Mouse (Mus musculus) cerebellum, postnatal 36 days (tissue): Measurements from ENCODE around the gene Mafk.
"Not testable (repeated sequence)": the region's sequence is repeated elsewhere in the genome, so short reads cannot be mapped to it uniquely, and the experiment has no call there.

Source experiments
- DNase-seq, 2 experiments: peaks; one replicate each; pipeline ENCODE4 v3.0.0; 2021 to 2022; ENCODE audit warnings: mixed read lengths in 2 of 2

Mafk gene

GRCm38 (mm10) chr5:139791227-139792158 is at the start of gene Mafk:
TSS of gene Mafk (plus strand) at chr5:139791513.
- peak; percentile 77 to 85 for DNase-seq

DNA sequence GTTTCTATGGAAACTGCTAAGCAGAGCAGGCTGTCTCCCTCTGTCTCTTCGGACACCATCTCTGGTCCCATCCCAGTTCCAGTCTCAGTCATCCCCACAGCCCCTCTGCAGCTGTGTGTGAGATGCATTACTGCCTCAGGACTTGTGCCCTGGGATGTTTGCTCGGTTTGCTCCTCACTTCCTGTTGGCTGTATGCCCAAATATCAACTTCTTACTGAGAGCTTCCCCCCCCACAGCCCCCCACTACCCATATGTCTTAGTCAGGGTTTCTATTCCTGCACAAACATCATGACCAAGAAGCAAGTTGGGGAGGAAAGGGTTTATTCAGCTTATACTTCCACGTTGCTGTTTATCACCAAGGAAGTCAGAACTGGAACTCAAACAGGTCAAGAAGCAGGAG is 48.7 kb upstream of the Mafk start:
- not testable (repeated sequence) for DNase-seq

- peak; percentile 51 to 57 for DNase-seq
Measured at GRCm38 (mm10) chr5:139745771-139746170, 45.5 kb upstream of the Mafk start.

DNA sequence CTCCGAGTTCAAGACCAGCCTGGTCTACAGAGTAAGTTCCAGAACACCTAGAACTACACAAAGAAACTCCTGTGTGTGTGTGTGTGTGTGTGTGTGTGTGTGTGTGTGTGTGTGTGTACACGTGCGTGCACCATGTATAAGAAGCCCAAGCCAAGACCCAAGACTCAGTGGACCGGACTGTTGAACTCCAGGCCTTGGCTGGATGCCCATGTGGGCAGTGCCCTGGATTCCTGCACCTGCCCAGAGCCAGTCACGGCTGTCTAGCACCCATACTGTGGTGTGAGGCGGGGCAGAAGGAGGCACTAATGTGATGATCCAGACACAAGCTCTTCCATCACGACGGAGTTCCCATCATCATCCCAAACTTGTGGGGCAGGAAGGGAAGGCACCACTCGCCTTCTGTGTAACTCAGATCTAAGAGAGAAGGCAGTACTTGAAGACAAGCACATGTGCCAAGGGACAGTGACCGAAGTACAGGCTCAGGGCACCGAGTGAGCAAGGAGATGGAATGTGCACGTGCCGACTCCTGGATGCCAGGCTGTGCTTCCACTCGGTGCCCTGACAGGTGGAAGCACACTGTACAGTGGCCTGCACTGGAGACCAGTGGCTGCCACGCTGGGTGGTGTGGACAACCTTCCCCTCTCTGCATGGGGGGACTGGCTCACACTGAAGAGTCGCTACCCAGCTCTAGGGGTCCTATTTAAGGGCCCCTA is 41.7 kb upstream of the Mafk start:
- no peak for DNase-seq

GRCm38 (mm10) chr5:139750535-139750934 is 40.8 kb upstream of the Mafk start:
- peak; percentile 70 for DNase-seq

DNA sequence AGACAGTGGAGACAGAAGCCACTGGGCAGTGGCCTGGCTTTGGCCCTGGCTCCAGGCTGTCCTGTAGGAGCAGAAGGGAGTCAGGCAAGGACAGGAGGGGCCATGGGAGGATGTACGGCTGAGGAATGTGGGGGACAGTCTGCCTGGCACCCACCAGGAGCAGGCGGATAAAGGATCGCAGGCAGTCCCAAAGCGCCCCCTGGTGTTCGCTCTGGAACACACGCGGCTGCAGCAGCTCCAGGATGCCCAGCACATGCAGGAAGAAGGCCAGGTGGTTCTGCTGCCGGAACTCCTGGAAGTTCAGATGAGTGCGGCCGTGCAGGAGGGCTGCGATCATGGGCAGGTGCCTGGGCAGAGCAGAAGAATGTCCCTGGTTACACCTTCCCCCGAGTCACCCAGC is 36.6 kb upstream of the Mafk start:
- peak; percentile 64 to 74 for DNase-seq

DNA sequence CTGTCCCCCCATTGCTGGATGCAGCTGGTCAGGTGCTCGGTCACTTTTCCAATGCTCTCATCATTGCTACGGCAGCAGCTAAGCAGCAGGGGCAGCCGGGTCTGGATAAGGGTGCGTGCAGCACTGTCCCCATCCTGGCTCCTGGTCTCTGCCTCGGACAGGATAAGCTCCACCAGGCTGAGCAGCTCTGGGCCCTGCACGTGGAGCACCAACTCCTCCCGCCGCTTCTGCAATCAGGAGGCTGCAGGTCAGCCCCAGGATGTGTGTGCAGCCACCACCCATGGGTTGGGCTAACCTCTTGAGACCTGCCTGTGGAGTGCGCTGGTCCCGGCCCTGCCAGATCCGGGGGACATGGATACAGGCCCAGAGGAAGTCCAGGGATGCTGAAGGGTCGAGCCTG is 35.2 kb upstream of the Mafk start:
- no peak for DNase-seq

DNA sequence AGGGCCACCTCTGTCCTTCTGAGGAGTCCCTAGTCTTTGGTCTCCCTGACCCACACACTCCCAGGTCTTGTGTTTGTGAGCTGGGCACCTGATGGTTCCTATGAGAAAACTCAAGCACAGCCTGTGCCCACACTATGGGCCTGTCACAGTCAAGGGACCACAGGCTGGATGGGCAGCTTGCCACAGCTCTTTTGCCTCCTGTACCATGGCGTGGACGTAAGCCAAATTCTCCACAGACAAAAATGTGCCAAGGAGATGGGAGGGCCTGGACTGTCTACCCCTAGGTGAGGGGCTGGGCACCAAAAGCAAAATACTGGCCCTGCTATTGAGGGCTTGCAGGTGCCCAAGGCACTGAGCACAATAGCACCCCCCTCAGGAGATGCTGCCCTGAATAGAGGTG is 34.7 kb upstream of the Mafk start:
- DNase-seq = no peak

DNA sequence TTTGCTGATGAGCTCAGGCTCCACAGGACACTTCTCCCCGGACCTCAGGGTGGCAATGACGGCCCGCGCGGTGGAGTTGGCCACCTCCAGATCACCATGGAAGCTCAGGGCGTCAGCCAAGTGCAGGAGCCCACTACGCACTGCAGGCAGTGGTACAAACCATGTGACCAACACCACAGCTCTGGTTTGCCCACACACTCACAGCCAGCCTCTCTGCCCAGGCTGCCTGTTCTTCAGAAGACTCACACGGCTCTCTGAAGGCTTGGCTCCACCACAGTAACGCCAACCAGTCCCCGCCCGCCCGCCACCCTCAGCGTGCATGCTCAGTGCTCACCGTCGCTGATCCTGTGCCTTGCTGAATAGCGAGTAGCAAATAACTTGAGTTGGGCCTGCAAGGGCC is 33.2 kb upstream of the Mafk start:
- no peak for DNase-seq

DNA sequence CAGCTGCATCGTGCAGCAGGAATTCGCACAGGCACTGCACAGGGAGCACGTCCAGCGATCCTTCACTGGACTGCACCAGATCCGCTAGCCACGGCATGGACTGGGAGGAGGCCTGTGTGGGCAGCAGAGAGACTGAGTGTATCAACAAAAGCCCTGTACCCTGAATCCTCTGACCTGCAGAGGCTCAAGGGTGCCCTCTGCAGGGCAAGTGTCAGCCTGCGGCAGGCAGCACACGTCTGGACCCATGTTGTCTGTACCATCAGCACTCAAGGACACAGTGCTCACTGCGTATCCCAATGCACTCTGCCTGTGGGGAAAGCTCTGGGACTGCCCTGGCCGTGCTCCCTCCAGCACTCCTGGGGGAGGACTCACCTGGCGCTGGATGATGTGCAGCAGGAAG is 27.0 kb upstream of the Mafk start:
- no peak for DNase-seq

DNA sequence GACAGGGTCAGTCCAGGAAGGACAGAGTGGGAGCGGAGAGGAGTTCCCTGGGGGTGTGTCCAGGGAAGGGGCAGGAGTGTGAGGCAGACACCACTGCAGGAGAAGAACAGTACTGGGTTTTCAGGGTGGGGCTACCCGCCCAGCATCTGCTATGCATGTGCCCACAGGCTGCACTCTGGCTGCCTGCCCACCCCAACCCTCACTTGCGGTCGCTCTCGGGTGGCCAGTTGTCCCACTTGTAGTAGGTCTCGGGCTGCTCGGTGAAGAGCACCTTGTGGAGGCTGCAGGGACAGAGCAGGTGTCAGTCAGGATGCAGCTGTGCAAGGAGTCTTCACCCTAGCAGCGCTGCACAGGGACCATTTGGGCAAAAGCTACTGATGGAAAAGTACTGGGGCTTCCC is 23.1 kb upstream of the Mafk start:
- no peak for DNase-seq

DNA sequence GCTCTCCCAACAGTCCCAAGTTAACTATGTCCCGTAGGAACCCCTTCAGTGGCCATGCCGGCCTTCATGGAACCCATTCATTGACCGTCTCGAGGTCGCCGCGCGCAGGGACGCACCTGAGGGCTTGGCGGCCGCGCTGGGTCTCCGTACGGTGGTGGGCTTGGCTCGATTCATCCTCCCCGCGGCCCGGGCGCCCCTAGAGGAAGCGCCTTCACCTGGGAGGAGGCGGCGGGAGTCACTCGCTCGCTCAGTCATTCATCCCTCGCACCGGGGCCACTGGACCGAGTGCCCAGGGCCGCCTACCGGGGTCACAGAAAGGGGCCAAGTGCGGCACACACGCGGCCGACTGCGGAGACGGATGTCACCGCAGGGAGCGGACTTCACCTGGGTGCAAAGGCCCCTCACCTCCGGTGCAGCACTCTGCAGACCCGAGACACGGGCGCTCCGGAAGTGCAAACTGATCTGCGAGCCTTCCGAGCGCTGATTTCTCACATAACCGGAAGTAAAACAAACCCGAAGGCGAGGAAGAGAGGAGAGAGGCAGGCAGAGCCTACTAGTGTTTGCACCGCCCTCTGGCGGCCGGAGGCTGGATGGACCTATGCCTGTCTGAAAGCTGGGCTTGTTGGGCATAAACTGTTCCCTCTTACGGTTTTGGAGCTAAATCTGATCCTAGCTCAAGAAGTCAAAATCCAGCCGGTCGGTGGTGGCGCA is 15.9 kb upstream of the Mafk start, which contains the start of gene Ints1:
Gene Ints1, minus strand, starts transcription at position 459 of the 711 bp plus-strand sequence.
- peak; percentile 98 for DNase-seq

DNA sequence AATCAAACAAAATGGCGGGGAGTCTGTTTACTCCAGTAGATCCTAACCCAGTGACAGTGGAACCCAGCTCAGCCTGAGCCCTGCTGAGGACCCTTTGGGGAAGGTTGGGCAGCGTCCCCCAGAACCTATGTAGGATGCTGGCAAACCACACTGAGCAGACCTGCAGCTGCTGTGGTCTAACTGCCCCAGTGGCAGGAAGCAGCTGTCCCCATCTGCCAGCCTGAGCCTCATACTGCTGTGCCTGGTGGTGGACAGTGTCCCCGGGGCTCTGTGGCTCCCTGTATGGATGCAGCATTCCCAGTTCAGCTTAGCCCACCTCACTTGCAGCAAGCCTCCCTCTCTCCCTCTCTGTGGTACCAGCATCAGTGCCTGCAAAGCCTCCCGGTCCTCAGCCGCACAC is 14.3 kb upstream of the Mafk start:
- no peak for DNase-seq

GRCm38 (mm10) chr5:139781406-139781805 is 9.9 kb upstream of the Mafk start:
- no peak for DNase-seq

- DNase-seq = no peak
Measured at GRCm38 (mm10) chr5:139789466-139789865, 1.8 kb upstream of the Mafk start.

DNA sequence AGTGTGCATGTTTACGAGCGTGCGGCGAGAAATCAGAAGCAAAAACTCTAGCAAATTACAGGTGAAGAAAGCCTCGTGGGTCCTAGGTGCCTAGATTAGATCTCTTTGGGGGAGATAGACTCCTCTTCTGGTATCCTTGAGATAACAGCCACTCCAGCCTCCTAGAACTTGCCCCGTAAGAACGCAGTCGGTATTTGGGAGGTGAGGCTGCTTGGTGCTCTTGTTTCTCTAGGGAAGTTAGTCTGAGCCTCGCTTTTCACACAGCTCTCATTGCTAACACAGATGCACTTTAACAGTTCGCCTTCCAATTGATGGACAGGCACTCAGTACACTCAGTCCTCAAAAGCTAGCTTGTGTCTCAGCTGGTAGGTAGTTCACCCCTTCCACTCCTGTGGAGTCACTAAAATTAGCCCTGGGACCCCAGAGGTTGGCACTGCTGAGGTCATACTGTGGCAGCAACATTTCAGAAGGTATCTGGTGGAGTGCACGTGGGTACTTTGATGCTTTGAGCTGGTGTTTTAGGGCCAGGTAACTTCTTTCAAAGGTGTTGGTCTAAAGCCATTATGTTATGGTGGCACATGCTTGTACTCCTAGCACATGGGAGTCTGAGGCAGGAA is 954 bp downstream of the Mafk start:
- no peak for DNase-seq

DNA sequence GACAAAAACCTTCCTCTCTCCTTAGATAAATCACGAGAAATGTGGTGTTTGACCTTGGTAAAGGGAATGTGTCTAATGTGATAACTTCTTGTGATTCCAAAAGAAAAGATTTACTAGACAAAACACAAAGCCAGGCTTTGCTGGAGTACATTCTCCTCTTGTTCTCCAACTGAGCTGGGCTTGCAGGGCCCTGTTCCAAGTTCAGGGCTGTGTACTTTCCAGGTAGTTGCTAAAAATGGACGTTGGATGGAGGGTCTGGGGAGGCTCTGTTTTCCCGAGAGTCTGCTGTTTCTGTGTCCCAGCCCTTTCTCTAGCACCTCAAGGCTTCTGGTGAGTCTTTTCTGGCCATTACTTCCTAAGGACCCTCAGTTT is 1.6 kb downstream of the Mafk start:
- no peak for DNase-seq

- no peak for DNase-seq
Measured at GRCm38 (mm10) chr5:139793338-139794089, 2.2 kb downstream of the Mafk start.

GRCm38 (mm10) chr5:139794137-139794536 is 2.8 kb downstream of the Mafk start:
- no peak for DNase-seq

DNA sequence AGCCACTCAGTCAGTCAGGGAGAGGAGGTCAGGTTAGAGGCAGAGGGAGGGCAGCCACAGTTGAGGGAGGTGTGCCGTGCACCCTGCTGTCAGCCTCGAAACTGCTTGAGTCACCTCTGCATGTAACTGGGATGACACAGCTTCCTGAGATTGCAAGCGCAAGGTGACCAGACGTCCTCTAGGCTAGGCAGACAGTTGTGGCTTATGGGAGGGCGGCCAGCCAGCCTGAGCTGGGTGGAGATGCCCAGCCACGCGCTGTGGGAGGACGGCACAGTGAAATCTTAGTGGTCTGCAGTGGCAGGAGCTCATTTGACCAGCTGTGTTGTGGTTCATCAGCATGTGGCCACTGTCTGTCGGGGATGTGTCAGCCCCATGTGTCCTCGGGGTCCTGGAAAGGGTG is 3.6 kb downstream of the Mafk start:
- no peak for DNase-seq

GRCm38 (mm10) chr5:139796001-139796620 is 4.8 kb downstream of the Mafk start:
- DNase-seq = no peak

DNA sequence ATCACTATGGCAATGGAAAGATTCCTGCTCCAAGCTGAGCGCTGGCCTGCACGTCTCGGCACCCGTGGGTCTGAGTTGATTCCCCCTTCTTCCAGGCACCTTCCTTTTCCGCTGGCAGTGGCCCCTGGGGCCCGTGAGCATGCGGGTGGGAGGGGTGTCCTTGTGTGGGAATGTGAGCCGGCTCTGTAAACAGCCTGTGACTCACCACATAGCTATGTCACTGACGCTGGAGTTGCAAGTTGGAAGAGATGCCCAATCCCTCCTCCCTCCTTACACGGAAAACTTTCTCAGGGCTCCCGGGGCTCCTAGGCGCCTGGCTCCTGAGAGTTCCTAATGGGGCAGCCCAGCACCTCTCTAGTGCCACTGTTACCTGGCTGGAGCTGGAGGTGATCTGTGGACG is 5.6 kb downstream of the Mafk start:
- no peak for DNase-seq
